Mouse (Mus musculus): ENCODE results near the gene Bpifa2. TPM values are rescaled to one million over a fixed set of nuclear protein-coding genes. Genes with fewer than 3 reads are reported as not detected.

Bpifa2 gene
- not detected in 2 replicates for polyA plus RNA-seq (2015; fragmentation: Nextera tagmentation; extraction: Ambion mirVana)

DNA sequence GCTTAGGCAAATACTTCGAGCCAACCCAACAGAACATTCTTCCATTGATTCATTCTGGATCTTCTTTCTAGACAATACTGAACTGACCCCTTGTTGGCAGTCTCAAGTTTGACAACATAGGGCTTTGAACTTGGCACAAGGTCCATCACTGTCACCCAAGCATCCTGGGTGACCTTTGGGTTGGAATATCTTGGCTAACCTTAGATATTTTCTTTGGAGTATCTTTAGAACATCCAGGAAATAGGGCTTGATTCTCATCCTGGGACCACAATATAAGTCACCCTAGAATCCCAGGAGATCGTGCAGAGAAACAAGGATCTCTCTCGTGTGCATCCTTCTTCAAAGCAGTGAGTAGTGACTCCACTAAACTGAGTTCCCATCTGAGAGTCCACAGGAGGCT lies at the start of gene Bpifa2:
TSS of gene Bpifa2 (plus strand) at position 301 of the 400 bp plus-strand sequence.
- Histone ChIP-seq H3K9ac (ENCODE audit: low read length) (no peak within 1 kb of the TSS), H3K36me3 (ENCODE audit: control insufficient read depth, insufficient read depth, low read length) (no peaks in the 10 kb centered on the region), H3K27ac (replicated peaks) (no peak within 1 kb of the TSS), H3K4me2 (replicated peaks; ENCODE audit: low read depth) (no peak within 1 kb of the TSS), H3K4me3 (ENCODE audit: low read depth, low read length) (no peak within 1 kb of the TSS), H3K9me3 (ENCODE audit: control insufficient read depth, low read length) (no peaks in the 10 kb centered on the region), H3K4me1 (replicated peaks; ENCODE audit: control insufficient read depth, insufficient read depth) (no peaks in the 10 kb centered on the region), H3K27me3 (ENCODE audit: control insufficient read depth, insufficient read depth, low read length) (no peaks in the 10 kb centered on the region)
- DNase-seq (ENCODE audit: low spot score), result no peak
- no peak for ATAC-seq (ENCODE audit: low FRiP score, low TSS enrichment)
- 75% methylated on average over 3 of the region's 3 CpGs for WGBS
- TF ChIP-seq EP300 (optimal IDR thresholded peaks at IDR 0.05), result no peak
- TF ChIP-seq CTCF (IDR thresholded peaks at IDR 0.05; ENCODE audit: low read depth), result no peak

DNA sequence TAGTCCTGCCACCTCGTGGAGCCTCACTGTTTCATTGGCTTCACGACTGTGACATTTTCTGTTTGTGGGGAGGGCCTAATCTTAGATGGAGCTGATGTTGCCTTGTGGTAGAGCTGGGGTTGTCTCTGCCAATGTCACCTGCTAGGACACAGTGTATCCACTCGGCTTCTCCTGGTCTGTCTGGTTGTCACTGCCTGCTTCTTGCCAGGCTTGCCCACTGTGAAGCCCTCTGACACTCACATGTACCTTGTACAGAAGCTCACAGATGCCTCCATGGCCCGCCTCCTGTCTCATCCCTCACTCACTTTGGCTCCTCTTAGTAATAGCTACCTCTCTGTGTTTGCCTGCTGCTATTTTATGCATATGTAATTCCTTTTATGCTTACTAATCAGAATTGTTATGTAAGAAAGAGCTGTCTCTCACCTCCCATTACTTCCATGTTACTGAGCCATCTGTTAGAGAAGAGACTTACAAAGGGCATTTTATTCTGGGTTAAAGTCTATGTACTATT lies 45.2 kb upstream of the Bpifa2 start:
- ATAC-seq (ENCODE audit: low FRiP score, low TSS enrichment), result no peak
- no peak overlapping the region for H3K4me3 ChIP-seq (ENCODE audit: low read depth, low read length)
- no peak overlapping the region for H3K4me2 ChIP-seq (replicated peaks; ENCODE audit: low read depth)
- H3K9me3 ChIP-seq (ENCODE audit: control insufficient read depth, low read length), result no peaks in the 10 kb centered on the region
- no peak overlapping the region for H3K27ac ChIP-seq (replicated peaks)
- TF ChIP-seq CTCF (IDR thresholded peaks at IDR 0.05; ENCODE audit: low read depth) (no peak), EP300 (optimal IDR thresholded peaks at IDR 0.05) (no peak)
- H3K9ac ChIP-seq (ENCODE audit: low read length), result no peak overlapping the region
- WGBS, result 67% methylated on average over 4 of the region's 4 CpGs
- H3K36me3 ChIP-seq (ENCODE audit: control insufficient read depth, insufficient read depth, low read length), result no peaks in the 10 kb centered on the region
- DNase-seq (ENCODE audit: low spot score), result no peak
- no peaks in the 10 kb centered on the region for H3K4me1 ChIP-seq (replicated peaks; ENCODE audit: control insufficient read depth, insufficient read depth)
- H3K27me3 ChIP-seq (ENCODE audit: control insufficient read depth, insufficient read depth, low read length), result no peaks in the 10 kb centered on the region

DNA sequence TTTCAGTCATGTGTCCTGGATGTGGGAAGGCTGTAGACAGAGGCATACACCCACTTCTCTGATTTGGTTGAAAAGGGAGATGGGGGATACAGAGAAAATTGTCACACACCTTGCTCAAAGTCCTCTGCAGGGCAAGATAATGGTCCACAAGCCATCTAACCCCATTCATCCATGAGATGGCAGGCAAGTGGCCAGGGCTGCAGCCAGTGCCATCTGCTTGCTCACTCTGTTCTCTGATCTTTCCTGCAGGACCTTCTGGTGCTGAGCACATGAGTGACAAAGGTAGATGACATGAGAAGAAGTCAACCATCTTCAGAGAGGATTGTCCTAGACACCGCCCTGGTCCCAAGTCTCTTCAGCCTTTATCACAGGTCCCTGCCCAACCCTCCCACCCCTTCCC lies 44.7 kb upstream of the Bpifa2 start:
- 77% methylated on average over 1 of the region's 1 CpGs for WGBS

DNA sequence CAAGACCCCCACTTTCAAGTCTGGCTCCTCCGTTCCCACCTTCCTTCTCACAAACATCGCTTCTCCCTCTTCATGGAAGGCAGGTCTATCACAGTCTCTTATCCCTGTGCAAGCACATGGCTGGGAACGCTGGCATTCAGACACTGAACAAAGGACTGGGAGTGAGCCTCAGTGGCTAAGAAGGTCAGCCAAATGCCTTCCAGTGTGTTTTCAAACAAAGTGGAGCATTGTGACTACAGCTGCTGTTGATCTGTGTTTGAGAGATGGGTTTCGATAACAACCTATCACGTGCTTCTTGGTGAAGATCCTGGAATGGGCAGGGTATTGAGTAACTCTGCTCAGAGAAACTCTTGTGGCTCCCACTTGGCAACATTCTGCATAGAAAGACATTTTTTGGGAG lies 37.8 kb upstream of the Bpifa2 start:
- Histone ChIP-seq H3K4me2 (replicated peaks; ENCODE audit: low read depth) (no peak overlapping the region), H3K27me3 (ENCODE audit: control insufficient read depth, insufficient read depth, low read length) (no peaks in the 10 kb centered on the region), H3K36me3 (ENCODE audit: control insufficient read depth, insufficient read depth, low read length) (no peaks in the 10 kb centered on the region), H3K9ac (ENCODE audit: low read length) (no peak overlapping the region), H3K4me3 (ENCODE audit: low read depth, low read length) (no peak overlapping the region), H3K4me1 (replicated peaks; ENCODE audit: control insufficient read depth, insufficient read depth) (no peaks in the 10 kb centered on the region), H3K27ac (replicated peaks) (no peak overlapping the region), H3K9me3 (ENCODE audit: control insufficient read depth, low read length) (no peaks in the 10 kb centered on the region)
- 63% methylated on average over 5 of the region's 5 CpGs for WGBS
- ATAC-seq (ENCODE audit: low FRiP score, low TSS enrichment) (no peak), DNase-seq (ENCODE audit: low spot score) (no peak)
- TF ChIP-seq CTCF (IDR thresholded peaks at IDR 0.05; ENCODE audit: low read depth) (no peak), EP300 (optimal IDR thresholded peaks at IDR 0.05) (no peak)

More for the DNA sequence above, 44.7 kb upstream of the Bpifa2 start:
- Histone ChIP-seq H3K4me1 (replicated peaks; ENCODE audit: control insufficient read depth, insufficient read depth) (no peaks in the 10 kb centered on the region), H3K27ac (replicated peaks) (no peak overlapping the region), H3K36me3 (ENCODE audit: control insufficient read depth, insufficient read depth, low read length) (no peaks in the 10 kb centered on the region), H3K4me3 (ENCODE audit: low read depth, low read length) (no peak overlapping the region), H3K4me2 (replicated peaks; ENCODE audit: low read depth) (no peak overlapping the region), H3K27me3 (ENCODE audit: control insufficient read depth, insufficient read depth, low read length) (no peaks in the 10 kb centered on the region), H3K9me3 (ENCODE audit: control insufficient read depth, low read length) (no peaks in the 10 kb centered on the region), H3K9ac (ENCODE audit: low read length) (no peak overlapping the region)
- TF ChIP-seq CTCF (IDR thresholded peaks at IDR 0.05; ENCODE audit: low read depth) (no peak), EP300 (optimal IDR thresholded peaks at IDR 0.05) (no peak)
- ATAC-seq (ENCODE audit: low FRiP score, low TSS enrichment), result no peak
- no peak for DNase-seq (ENCODE audit: low spot score)

DNA sequence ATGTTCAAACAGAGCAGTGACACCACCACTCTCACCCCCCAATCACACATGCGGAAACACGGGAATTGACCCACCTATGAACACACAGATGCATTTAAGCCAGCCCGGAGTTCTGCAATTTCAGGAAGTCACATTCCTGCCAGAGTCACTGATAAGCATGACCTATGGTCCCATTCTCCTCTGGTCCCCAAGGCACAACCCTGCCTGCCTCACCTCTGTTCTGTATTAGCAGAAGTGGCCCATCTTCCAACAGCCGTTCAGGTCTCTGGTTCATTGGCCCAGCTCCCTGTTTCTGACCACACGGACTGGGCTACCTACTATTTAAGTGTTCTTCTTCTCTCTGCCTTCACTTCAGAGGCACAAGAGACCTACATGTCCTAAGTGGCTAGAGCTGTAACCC lies 33.5 kb upstream of the Bpifa2 start, which contains the start of gene Bpifa6:
TSS of gene Bpifa6 (plus strand) at position 364 of the 400 bp plus-strand sequence.
- ATAC-seq (ENCODE audit: low FRiP score, low TSS enrichment) (peak; percentile 59; the same call in 1 of the 2 replicates), DNase-seq (ENCODE audit: low spot score) (no peak)
- H3K4me3 ChIP-seq (ENCODE audit: low read depth, low read length), result no peak within 1 kb of the TSS
- no peak within 1 kb of the TSS for H3K9ac ChIP-seq (ENCODE audit: low read length)
- 59% methylated on average over 5 of the region's 5 CpGs for WGBS
- no peaks in the 10 kb centered on the region for H3K4me1 ChIP-seq (replicated peaks; ENCODE audit: control insufficient read depth, insufficient read depth)
- TF ChIP-seq EP300 (optimal IDR thresholded peaks at IDR 0.05) (no peak), CTCF (IDR thresholded peaks at IDR 0.05; ENCODE audit: low read depth) (no peak)
- H3K9me3 ChIP-seq (ENCODE audit: control insufficient read depth, low read length), result no peaks in the 10 kb centered on the region
- no peaks in the 10 kb centered on the region for H3K27me3 ChIP-seq (ENCODE audit: control insufficient read depth, insufficient read depth, low read length)
- no peak within 1 kb of the TSS for H3K4me2 ChIP-seq (replicated peaks; ENCODE audit: low read depth)
- H3K27ac ChIP-seq (replicated peaks), result no peak within 1 kb of the TSS
- no peaks in the 10 kb centered on the region for H3K36me3 ChIP-seq (ENCODE audit: control insufficient read depth, insufficient read depth, low read length)

DNA sequence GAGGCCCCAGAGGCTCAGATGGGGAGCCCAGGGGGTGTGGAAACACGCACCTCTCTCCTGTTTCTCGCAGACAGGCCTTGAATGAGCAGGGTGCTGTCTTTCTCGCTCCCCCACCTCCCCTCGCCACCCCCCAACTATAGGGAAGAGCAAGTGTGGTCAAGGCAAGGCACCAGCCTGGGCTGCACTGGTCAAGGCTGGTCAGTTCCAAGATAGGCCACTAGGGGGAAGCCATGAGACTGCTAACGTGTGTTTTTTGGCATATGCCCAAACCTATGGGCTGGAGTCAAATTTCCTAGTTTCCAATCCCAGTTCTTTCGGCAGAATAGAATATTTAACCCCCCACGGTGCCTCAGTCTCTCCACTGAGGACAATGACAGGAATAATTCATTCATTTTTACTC lies 12.3 kb upstream of the Bpifa2 start:
- 6% methylated on average over 7 of the region's 7 CpGs for WGBS
- H3K4me3 ChIP-seq (ENCODE audit: low read depth, low read length), result no peak overlapping the region

More for the DNA sequence above, 12.3 kb upstream of the Bpifa2 start:
- ATAC-seq (ENCODE audit: low FRiP score, low TSS enrichment), result peak; percentile 59
- Histone ChIP-seq H3K9me3 (ENCODE audit: control insufficient read depth, low read length) (no peaks in the 10 kb centered on the region), H3K4me1 (replicated peaks; ENCODE audit: control insufficient read depth, insufficient read depth) (no peaks in the 10 kb centered on the region), H3K9ac (ENCODE audit: low read length) (no peak overlapping the region), H3K36me3 (ENCODE audit: control insufficient read depth, insufficient read depth, low read length) (no peaks in the 10 kb centered on the region), H3K4me2 (replicated peaks; ENCODE audit: low read depth) (no peak overlapping the region), H3K27me3 (ENCODE audit: control insufficient read depth, insufficient read depth, low read length) (no peaks in the 10 kb centered on the region), H3K27ac (replicated peaks) (no peak overlapping the region)
- DNase-seq (ENCODE audit: low spot score), result peak; percentile 81
- TF ChIP-seq CTCF (IDR thresholded peaks at IDR 0.05; ENCODE audit: low read depth), result peak; percentile 95
- no peak for TF ChIP-seq EP300 (optimal IDR thresholded peaks at IDR 0.05)

Measured in stomach, postnatal 0 days (tissue).